Mouse (Mus musculus) heart, embryonic 14.5 days (tissue): ENCODE measurements around the gene Rras. TPM values are rescaled to one million over a fixed set of nuclear protein-coding genes. Genes with fewer than 3 reads are reported as not detected.

Source experiments
- ATAC-seq: fragments of 200-750 bp; cut with Nextera tagmentation; 2 replicates; pipeline ENCODE4 v1.8.0; 2017; ENCODE audit warnings: low read depth, moderate TSS enrichment; ENCODE audit not compliant: insufficient number of reproducible peaks, insufficient read depth, low FRiP score
- H3K27ac ChIP-seq, 2 experiments: fragments of 200-500 bp in 1 of 2; fragments of 300-500 bp in 1 of 2; sonication (generic) in 1 of 2; replicated peaks in 1 of 2; 2 replicates each; pipeline ENCODE4 v1.5.1; 2012 to 2014; ENCODE audit warnings: low read depth in 2 of 2, low read length in 2 of 2, control low read depth in 1 of 2, mild to moderate bottlenecking in 1 of 2, mixed read lengths in 1 of 2; ENCODE audit not compliant: control insufficient read depth in 1 of 2, insufficient read depth in 1 of 2
- H3K27me3 ChIP-seq: fragments of 300-500 bp; sonication (generic); 2 replicates; pipeline ENCODE4 v1.6.1; 2014; ENCODE audit warnings: mild to moderate bottlenecking, low read length, control low read depth; ENCODE audit not compliant: control insufficient read depth, insufficient read depth
- H3K36me3 ChIP-seq: fragments of 300-500 bp; sonication (generic); 2 replicates; pipeline ENCODE4 v1.6.1; 2014; ENCODE audit warnings: mild to moderate bottlenecking, control low read depth, low read length, mixed read lengths; ENCODE audit not compliant: control insufficient read depth, insufficient read depth
- H3K4me1 ChIP-seq, 2 experiments: fragments of 200-500 bp in 1 of 2; fragments of 300-500 bp in 1 of 2; sonication (generic) in 1 of 2; 2 replicates each; pipeline ENCODE4 v1.6.1; 2012 to 2014; ENCODE audit warnings: low read length in 2 of 2, control low read depth in 1 of 2, mixed read lengths in 1 of 2; ENCODE audit not compliant: control insufficient read depth in 2 of 2, insufficient read depth in 2 of 2
- H3K4me2 ChIP-seq: fragments of 300-500 bp; sonication (generic); 2 replicates; pipeline ENCODE4 v1.6.1; 2014; ENCODE audit warnings: mild to moderate bottlenecking, low read length
- H3K4me3 ChIP-seq, 2 experiments: fragments of 200-500 bp in 1 of 2; fragments of 300-500 bp in 1 of 2; sonication (generic) in 1 of 2; 2 replicates each; pipeline ENCODE4 v1.5.1; 2012 to 2014; ENCODE audit warnings: low read length in 2 of 2, mild to moderate bottlenecking in 2 of 2, control low read depth in 1 of 2, low read depth in 1 of 2, moderate library complexity in 1 of 2; ENCODE audit not compliant: control insufficient read depth in 1 of 2, insufficient read depth in 1 of 2
- H3K9ac ChIP-seq: fragments of 300-500 bp; sonication (generic); 2 replicates; pipeline ENCODE4 v1.6.1; 2014; ENCODE audit warnings: mild to moderate bottlenecking, low read length
- H3K9me3 ChIP-seq: fragments of 300-500 bp; sonication (generic); 2 replicates; pipeline ENCODE4 v1.6.1; 2016; ENCODE audit warnings: low read length, control low read depth; ENCODE audit not compliant: control insufficient read depth
- WGBS: fragments of 180-500 bp; shearing (Covaris S2); extraction: QIAGEN DNeasy Blood & Tissue Kit; methylation state at CpG from one replicate; pipeline ENCODE4 v1.1.7; 2014; 5-methylcytosine and 5-hydroxymethylcytosine counted together
- polyA plus RNA-seq: library from polyadenylated mRNA; unstranded; fragments of >200 nt; fragmentation: Nextera tagmentation; extraction: Ambion mirVana; gene quantifications from 2 replicates; pipeline ENCODE4 v1.2.1, GENCODE M21; 2014

Gene Rras
- polyA plus RNA-seq, 1 experiment from 2014 or later, result 108 TPM

- Histone ChIP-seq H3K27ac (no peak overlapping the region), H3K9me3 (no peaks in the 10 kb centered on the region), H3K4me1 (peaks cover 5 to 13% of the 10 kb centered on the region in 2 experiments; a peak in 3 of 4 replicates), H3K4me2 (no peak overlapping the region), H3K36me3 (no peaks in the 10 kb centered on the region; the same call in 1 of the 2 replicates), H3K4me3 (no peak overlapping the region), H3K27me3 (no peaks in the 10 kb centered on the region), H3K9ac (no peak overlapping the region)
- 74% methylated on average over 10 of the region's 10 CpGs for WGBS
- no peak for ATAC-seq
Measured at GRCm38 (mm10) chr7:45058607-45059571, 41.1 kb downstream of the Rras start.

DNA sequence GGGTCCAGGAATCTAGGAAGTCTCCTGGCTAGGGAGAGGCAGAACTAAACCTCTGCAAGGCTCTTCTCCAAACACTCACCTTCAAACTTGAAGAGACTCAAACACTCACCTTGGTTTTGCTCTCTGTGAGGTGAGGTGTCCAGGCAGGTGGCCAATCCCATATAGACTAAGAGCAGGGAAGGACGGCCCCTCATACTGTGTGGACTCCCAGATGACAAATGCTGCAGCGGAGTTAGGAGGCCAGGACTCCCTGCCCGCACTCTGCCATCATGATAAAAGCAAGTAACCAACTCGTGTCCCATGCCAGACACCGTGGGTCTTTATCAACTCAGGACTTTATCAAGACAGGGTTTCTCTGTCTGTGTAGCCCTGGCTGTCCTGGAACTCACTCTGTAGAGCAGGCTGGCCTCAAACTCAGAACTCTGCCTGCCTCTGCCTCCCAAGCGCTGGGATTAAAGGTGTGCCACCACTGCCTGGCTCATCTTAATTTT, 42.9 kb downstream of the Rras start:
- no peak for ATAC-seq
- peaks cover 5 to 13% of the 10 kb centered on the region in 2 experiments; a peak in 3 of 4 replicates for H3K4me1 ChIP-seq

DNA sequence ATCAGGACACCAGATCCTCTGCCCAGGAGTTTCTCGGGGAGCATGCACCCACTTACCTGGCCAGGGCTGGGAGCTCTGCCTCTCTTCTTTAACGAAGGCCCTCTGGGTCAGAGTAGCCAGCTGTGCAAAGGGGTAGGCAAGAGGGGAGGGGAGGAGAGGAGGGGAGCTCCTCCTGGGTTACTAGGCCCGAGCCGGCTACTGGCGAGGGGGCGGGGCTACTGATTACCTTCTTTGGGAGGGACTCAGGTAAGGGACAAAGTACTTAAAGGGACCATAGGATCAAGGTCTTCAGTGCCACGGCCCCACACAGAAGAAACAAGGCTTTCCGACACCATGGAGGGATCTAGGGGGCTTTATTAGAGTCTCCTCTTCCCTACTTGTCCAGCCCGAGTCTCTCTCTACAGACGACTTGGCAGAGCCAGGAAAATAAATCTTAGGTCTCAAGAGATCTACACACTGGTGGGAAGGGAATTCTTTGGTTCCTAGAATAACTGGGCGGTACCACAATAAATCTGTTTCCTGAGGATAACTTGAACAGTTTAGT, 43.8 kb downstream of the Rras start:
- 15% methylated on average over 11 of the region's 11 CpGs for WGBS
- H3K4me3 ChIP-seq, result peak overlapping the region; percentile 11 to 76
- no peak for ATAC-seq
- peaks cover 5 to 13% of the 10 kb centered on the region in 2 experiments; a peak in 3 of 4 replicates for H3K4me1 ChIP-seq
- H3K27ac ChIP-seq, result peak overlapping the region; percentile 40 to 88; a peak in 3 of 4 replicates
- H3K9me3 ChIP-seq, result no peaks in the 10 kb centered on the region
- H3K36me3 ChIP-seq, result no peaks in the 10 kb centered on the region; the same call in 1 of the 2 replicates
- no peaks in the 10 kb centered on the region for H3K27me3 ChIP-seq
- H3K4me2 ChIP-seq, result peak overlapping the region; percentile 68
- peak overlapping the region; percentile 78 for H3K9ac ChIP-seq

More for the DNA sequence above, 42.9 kb downstream of the Rras start:
- no peaks in the 10 kb centered on the region for H3K27me3 ChIP-seq
- H3K27ac ChIP-seq, result no peak overlapping the region
- H3K36me3 ChIP-seq, result no peaks in the 10 kb centered on the region; the same call in 1 of the 2 replicates
- WGBS, result 73% methylated on average over 6 of the region's 6 CpGs
- no peak overlapping the region for H3K4me3 ChIP-seq
- H3K9me3 ChIP-seq, result no peaks in the 10 kb centered on the region
- no peak overlapping the region for H3K4me2 ChIP-seq
- no peak overlapping the region for H3K9ac ChIP-seq

DNA sequence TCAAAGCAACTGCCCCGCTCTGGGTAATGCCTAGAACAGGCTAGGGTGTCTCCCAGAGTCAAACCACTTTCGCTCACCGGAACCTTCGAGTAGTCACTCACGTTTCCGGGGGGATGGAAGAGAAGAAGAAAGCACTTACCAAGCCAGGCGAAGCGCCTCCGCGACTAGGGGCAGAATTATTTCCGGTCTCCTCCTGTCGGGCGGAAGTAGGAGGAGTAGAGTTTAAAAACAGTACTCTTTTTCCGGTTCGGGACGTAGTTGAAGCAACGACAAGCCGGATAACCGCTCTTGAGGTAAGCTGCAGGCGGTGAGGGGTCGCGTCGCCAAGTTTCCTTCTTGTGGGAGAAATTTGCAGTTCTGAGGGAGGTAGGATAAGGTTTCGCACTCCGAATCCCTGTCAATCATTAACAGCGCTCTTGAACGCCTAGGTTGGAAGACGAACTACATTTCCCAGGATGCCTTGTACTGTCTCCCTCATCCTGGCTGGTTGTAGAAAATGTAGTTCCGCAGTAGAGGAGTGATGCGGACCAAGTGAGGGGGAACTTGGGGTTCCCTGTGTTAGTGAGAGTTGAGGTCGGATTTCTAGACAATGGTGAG, 44.6 kb downstream of the Rras start, which contains the start of the genes Nosip and Prrg2:
TSS of gene Nosip (plus strand) at position 191 of the 597 bp plus-strand sequence.
TSS of gene Prrg2 (minus strand) at position 439 of the 597 bp plus-strand sequence.
- H3K27me3 ChIP-seq, result no peaks in the 10 kb centered on the region
- no peaks in the 10 kb centered on the region for H3K9me3 ChIP-seq
- H3K9ac ChIP-seq, result peak within 1 kb of the TSS; percentile 78
- H3K36me3 ChIP-seq, result no peaks in the 10 kb centered on the region; the same call in 1 of the 2 replicates
- WGBS, result under 1% methylated on average over 31 of the region's 31 CpGs
- H3K4me2 ChIP-seq, result peak within 1 kb of the TSS; percentile 68
- H3K4me3 ChIP-seq, result peak within 1 kb of the TSS; percentile 76 to 94
- H3K4me1 ChIP-seq, result peaks cover 5 to 13% of the 10 kb centered on the region in 2 experiments; a peak in 3 of 4 replicates
- peak; percentile 79 for ATAC-seq
- peak within 1 kb of the TSS; percentile 88 to 95 for H3K27ac ChIP-seq

DNA sequence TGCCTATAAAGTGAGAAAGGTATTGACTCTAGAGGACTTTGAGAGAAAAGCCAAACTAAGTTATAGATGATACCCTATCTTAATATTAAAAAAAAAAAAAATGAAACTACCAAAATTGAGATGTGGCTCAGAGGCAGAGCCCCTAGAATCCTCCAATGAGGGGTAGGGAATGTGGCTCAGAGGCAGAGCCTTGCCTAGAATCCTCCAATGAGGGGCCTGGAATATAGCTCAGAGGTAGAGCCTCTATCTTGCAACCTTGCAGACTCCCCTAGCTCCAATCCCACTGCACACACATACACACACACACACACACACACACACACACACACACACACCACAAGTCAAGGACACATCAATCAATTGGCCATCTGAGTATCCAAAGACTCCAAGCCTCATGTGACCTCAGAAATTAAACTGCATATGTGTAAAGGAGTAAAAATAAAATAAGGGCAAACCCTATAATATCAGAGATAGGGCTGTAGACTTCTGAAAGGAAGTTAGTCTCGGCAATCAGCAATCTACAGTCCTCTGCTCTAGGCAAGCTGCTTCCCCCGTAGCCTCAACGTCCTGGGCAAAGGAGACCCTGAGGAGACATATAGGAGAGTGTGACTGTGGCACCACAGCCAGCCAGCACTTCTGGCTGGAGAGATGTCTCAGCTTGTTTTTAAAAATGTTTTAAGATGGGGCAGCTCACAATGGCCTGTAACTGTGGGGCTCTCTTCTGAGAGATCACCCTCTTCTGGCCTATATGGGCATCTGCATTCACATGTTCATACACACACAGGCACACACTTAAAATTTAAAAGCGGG, 49.6 kb downstream of the Rras start:
- no peak for ATAC-seq
- no peaks in the 10 kb centered on the region for H3K27me3 ChIP-seq
- no peak overlapping the region for H3K27ac ChIP-seq
- H3K9me3 ChIP-seq, result no peaks in the 10 kb centered on the region
- no peak overlapping the region for H3K4me3 ChIP-seq
- 75% methylated on average over 4 of the region's 4 CpGs for WGBS
- no peaks in the 10 kb centered on the region; the same call in 1 of the 2 replicates for H3K36me3 ChIP-seq
- no peak overlapping the region for H3K9ac ChIP-seq
- peaks cover 0 to 6% of the 10 kb centered on the region in 2 experiments; a peak in 2 of 4 replicates for H3K4me1 ChIP-seq
- H3K4me2 ChIP-seq, result no peak overlapping the region

DNA sequence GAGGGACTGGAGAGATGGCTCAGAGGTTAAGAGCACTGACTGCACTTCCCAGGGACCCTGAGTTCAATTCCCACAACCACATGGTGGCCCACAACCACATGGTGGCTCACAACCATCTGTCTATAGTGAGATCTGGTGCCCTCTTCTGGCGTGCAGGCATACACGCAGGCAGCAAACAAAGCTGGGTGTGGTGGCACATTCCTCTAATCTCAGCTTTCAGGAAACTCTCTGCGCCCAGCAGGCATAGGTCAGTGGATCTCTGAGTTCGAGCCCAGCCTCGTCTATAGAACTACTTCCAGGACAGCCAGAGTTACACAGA, 50.2 kb downstream of the Rras start:
- no peak overlapping the region for H3K4me3 ChIP-seq
- H3K27ac ChIP-seq, result no peak overlapping the region
- 29% methylated on average over 5 of the region's 5 CpGs for WGBS
- H3K9me3 ChIP-seq, result no peaks in the 10 kb centered on the region
- H3K27me3 ChIP-seq, result no peaks in the 10 kb centered on the region
- ATAC-seq, result no peak
- H3K9ac ChIP-seq, result no peak overlapping the region
- H3K36me3 ChIP-seq, result no peaks in the 10 kb centered on the region; the same call in 1 of the 2 replicates
- H3K4me2 ChIP-seq, result no peak overlapping the region
- peaks cover 0 to 5% of the 10 kb centered on the region in 2 experiments; a peak in 2 of 4 replicates for H3K4me1 ChIP-seq
